Mouse (Mus musculus) olfactory bulb, adult 2 months (tissue): ENCODE results near the gene Ttl. TPM values are rescaled to one million over a fixed set of nuclear protein-coding genes. Genes with fewer than 3 reads are reported as not detected.

Source experiments
- H3K27ac ChIP-seq: fragments of 200-500 bp; 2 replicates; pipeline ENCODE4 v1.5.1; 2012; ENCODE audit warnings: low read depth, low read length; ENCODE audit not compliant: insufficient read depth
- H3K4me1 ChIP-seq: fragments of 200-500 bp; 2 replicates; pipeline ENCODE4 v1.6.1; 2012; ENCODE audit warnings: low read length; ENCODE audit not compliant: control insufficient read depth, insufficient read depth
- H3K4me3 ChIP-seq: fragments of 200-500 bp; 2 replicates; pipeline ENCODE4 v1.5.1; 2012; ENCODE audit warnings: mild to moderate bottlenecking, low read depth, low read length, moderate library complexity; ENCODE audit not compliant: insufficient read depth
- CTCF ChIP-seq: fragments of 200-500 bp; IDR thresholded peaks from 2 replicates; pipeline ENCODE4 v1.5.1; 2012; ENCODE audit warnings: low read depth, mild to moderate bottlenecking, low read length, moderate library complexity; ENCODE audit not compliant: insufficient read depth
- POLR2A ChIP-seq: fragments of 200-500 bp; IDR thresholded peaks from 2 replicates; pipeline ENCODE4 v1.6.1; 2012; ENCODE audit warnings: mild to moderate bottlenecking, low read depth, low read length, moderate library complexity; ENCODE audit not compliant: insufficient read depth
- WGBS: fragments of 180-500 bp; shearing (Covaris S2); methylation state at CpG from one replicate; pipeline ENCODE4 v1.1.7; 2018; 5-methylcytosine and 5-hydroxymethylcytosine counted together
- polyA plus RNA-seq: library from polyadenylated mRNA; stranded (reverse); fragments of >200 nt; gene quantifications from 2 replicates; pipeline ENCODE4 v1.2.4, GENCODE M21; 2012; ENCODE audit warnings: low replicate concordance; ENCODE audit not compliant: missing spikeins, insufficient read depth, insufficient read length

Ttl gene
- polyA plus RNA-seq, 1 experiment: not detected

DNA sequence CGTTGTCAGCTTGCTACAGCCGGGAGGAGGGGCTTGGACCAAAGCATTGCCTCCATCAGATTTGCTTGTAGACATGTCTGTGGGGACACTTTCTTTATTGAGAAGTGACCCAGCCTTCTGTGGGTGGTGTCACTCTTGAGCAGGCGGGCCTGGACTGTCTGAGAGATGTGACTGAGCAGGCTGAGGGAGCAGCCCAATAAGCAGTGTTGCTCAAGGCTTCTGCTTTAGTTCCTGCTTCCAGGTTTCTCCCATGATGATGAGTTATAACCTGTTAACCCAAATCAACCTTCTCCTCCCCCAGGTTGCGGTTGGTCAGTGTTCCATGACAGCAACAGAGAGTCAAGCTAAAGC, 18.9 kb upstream of the Ttl start:
- Histone ChIP-seq H3K4me1 (no peaks in the 10 kb centered on the region), H3K4me3 (no peak overlapping the region), H3K27ac (no peak overlapping the region)
- WGBS: 83% methylated on average over 4 of the region's 4 CpGs
- no peak for TF ChIP-seq CTCF
- TF ChIP-seq POLR2A: no peak

DNA sequence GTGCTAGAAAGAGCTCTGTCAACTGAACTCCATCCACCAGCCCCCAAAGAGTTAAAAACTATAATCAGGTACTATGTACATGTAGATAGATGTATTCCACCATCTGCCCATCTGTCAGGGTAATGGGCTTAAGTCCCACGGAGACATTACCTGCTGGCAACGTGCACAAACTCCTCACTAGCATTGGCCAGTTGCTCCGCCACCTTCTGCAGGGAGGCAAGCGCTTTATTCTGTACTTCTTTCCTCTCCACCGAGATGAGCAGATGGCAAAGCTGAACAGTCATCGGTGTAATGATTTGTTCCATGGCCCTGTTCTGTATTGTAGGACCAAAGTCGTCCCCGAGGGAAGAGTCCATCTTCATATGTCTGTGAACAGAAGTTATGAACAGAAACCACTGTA, 17.9 kb upstream of the Ttl start, which contains the start of gene Vinac1:
Gene Vinac1 (minus strand): TSS at position 362 of the 400 bp plus-strand sequence.
- Histone ChIP-seq H3K4me3 (no peak within 1 kb of the TSS), H3K27ac (no peak within 1 kb of the TSS), H3K4me1 (no peaks in the 10 kb centered on the region)
- TF ChIP-seq CTCF: no peak
- TF ChIP-seq POLR2A: no peak
- WGBS: 87% methylated on average over 8 of the region's 8 CpGs

DNA sequence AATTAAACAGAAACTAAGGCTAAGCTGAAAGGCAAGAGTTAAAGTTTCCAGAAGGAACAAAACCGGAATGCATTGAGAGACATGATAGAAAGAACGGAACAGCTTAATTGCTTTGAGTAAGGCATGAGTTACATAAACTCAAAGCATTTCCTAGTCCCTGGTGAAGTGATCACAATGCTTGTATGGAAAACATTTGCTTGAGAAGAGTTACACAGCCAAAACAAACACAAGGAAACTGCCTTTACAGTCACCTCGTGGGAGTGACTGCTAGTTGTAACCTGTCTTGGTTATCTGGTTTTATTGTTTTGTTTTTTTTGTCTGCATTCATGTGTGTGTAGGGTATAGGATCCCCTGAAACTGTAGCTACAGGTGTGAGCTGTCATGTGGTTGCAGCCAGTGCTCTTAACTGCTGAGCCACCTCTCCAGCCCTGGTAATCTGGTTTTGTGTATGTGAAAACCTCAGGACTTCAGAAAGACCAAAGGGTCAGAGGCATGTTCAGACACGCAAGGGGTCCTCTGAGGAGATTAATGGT, 13.2 kb upstream of the Ttl start:
- no peak overlapping the region for H3K27ac ChIP-seq
- TF ChIP-seq POLR2A (no peak), CTCF (no peak)
- WGBS: 65% methylated on average over 4 of the region's 4 CpGs
- no peaks in the 10 kb centered on the region for H3K4me1 ChIP-seq
- H3K4me3 ChIP-seq: no peak overlapping the region

DNA sequence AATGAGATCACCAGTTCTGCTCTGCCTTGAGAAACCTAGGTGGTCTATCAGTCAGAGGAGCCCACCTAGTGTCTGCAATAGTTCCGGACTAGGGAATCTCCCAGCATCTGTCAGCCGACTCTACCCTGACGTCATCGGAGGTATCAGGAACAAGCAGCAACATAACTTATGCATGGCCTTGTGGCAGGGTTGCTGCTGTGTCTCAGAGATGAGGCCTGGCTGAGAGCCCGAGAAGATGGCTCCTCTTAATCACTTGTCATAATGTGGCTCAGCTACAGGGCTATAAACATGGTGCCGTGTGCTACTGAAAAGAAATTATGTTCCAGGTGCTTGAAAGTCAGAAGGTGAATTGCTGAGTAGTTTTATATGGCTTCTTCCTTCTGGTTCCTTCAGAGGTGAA, 10.0 kb upstream of the Ttl start:
- no peaks in the 10 kb centered on the region for H3K4me1 ChIP-seq
- H3K27ac ChIP-seq: no peak overlapping the region
- no peak overlapping the region for H3K4me3 ChIP-seq
- 93% methylated on average over 6 of the region's 6 CpGs for WGBS
- TF ChIP-seq CTCF: no peak
- no peak for TF ChIP-seq POLR2A

DNA sequence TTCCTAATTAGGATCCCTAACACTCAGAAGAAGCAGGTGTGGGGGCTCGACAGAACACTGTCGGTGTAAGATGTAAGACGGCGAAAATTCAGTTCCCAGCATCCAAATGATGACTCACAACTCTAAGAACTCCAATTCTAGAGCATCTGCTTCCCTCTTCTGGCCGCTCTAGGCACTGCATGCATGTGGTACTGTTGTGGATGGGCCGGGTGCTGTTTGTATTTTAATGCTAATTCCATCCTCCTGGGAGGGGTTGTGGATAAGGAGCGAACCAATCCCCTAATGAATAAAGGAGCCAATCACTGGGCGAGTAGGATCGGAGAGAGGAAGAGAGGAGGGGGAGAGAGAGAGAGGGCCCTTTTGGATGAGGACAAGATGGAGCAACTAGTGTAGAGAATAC, 9.1 kb upstream of the Ttl start:
- Histone ChIP-seq H3K4me3 (no peak overlapping the region), H3K27ac (no peak overlapping the region), H3K4me1 (no peaks in the 10 kb centered on the region)
- 41% methylated on average over 9 of the region's 9 CpGs for WGBS
- TF ChIP-seq CTCF (no peak), POLR2A (no peak)

DNA sequence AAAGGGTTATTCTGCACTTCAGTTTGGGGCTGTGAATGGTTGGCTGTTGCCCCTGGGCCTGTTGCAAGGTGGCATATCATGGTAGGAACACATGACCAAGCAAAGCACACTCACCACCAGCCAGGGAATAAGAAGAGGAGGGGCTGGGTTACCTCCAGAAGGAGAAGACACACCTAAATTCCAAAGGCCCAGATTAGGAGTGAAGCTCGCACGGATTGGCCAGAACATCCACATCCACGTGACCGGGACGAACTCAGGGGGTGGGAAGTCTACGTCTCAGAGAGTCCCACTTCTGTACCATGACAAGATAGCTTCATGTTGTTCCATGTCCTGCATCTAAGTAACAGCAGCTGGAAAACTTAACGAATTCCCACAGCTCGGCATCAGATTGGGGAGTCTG, 8.5 kb upstream of the Ttl start:
- TF ChIP-seq CTCF (no peak), POLR2A (no peak)
- WGBS: 95% methylated on average over 8 of the region's 8 CpGs
- Histone ChIP-seq H3K4me1 (no peaks in the 10 kb centered on the region), H3K4me3 (no peak overlapping the region), H3K27ac (no peak overlapping the region)

DNA sequence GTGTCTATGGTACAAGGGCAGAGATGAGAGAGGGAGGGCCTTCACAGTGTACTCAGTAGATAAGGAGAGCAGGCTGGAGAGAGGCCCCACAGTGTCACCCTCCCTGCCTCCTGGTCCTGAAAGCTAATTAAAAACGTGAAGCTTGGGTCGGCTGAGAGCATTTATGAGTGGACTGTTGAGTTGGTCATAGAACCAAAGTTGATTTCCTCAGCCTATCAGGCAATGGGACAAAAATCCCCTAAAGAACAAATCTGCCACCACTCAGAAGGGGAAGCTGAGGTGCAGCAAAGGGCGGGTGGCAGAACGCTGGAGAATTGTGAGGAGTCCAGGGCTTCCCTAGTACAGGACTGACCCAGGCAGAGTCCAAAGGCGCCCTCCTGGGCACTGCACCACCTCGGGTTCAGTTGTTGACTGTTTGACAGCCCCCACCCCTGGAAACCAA, 7.8 kb upstream of the Ttl start:
- no peak for TF ChIP-seq POLR2A
- no peak for TF ChIP-seq CTCF
- Histone ChIP-seq H3K27ac (no peak overlapping the region), H3K4me1 (no peaks in the 10 kb centered on the region), H3K4me3 (no peak overlapping the region)
- WGBS: 92% methylated on average over 6 of the region's 6 CpGs

DNA sequence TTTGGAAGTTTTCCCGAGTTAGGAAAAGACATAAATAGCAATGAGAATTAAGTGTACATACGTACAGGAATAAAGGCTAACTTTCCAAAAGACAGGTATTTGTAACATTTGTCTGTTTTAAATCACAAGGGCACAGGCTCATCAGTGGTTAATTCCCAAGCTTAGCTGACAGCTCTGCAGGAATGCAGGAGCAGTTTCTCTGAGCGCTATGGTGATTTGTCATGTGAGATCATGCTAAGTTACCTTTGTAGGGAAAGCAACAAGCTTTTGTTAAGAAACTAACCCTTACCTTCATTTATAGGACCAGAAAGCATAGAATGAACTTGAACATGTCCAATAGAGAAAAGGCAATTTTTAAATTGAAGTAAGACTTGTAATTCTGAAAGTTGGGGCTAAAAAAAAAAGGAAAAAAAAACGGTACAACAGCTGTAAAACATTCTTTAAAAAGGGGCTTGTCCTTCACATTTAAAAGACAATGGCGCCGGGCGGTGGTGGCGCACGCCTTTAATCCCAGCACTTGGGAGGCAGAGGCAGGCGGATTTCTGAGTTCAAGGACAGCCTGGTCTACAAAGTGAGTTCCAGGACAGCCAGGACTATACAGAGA, 4.2 kb upstream of the Ttl start:
- no peaks in the 10 kb centered on the region for H3K4me1 ChIP-seq
- no peak overlapping the region for H3K27ac ChIP-seq
- no peak for TF ChIP-seq POLR2A
- no peak for TF ChIP-seq CTCF
- WGBS: 84% methylated on average over 10 of the region's 10 CpGs
- H3K4me3 ChIP-seq: no peak overlapping the region

DNA sequence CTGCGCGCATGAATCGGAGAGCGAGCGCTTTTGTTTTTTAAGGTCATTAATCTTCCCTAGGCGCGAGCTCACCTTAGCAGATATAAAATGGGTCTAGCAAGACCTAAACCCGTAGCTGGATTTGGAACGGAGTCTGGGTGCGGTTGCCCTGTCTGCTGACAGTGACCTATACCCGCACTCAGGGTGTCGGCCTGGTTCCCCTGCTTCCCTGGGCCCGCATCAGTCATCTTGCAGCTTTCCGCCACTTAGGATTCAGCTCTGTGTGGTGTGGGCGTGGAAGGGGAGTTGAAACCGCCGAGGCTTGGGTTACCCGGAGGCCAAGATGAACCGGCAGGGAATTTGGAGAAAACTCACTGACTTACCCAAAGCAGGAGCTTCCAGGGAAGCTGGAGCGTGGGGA, 584 bp downstream of the Ttl start:
- Histone ChIP-seq H3K27ac (0 out of 2 replicates have a peak overlapping the region, but pooled peaks have one; percentile 11), H3K4me1 (peaks cover 6% of the 10 kb centered on the region), H3K4me3 (peak overlapping the region; percentile 63)
- WGBS: under 1% methylated on average over 20 of the region's 20 CpGs
- TF ChIP-seq POLR2A (no peak), CTCF (no peak)
